Mouse (Mus musculus) Patski (cell line): ENCODE measurements around the gene Mlh1. TPM values are rescaled to one million over a fixed set of nuclear protein-coding genes. Genes with fewer than 3 reads are reported as not detected.

Experiments used
- ATAC-seq: fragments of 100-300 bp; one replicate; pipeline ENCODE4 v1.8.0; 2021
- CTCF ChIA-PET: fragments of 350-600 bp; sonication (Branson Sonifier 250); formaldehyde crosslinking; loops from one replicate; lab custom pipeline; 2022; ENCODE audit warnings: inconsistent platforms; lab: Charles Lee
- POLR2A ChIA-PET: fragments of 350-600 bp; sonication (Branson Sonifier 250); formaldehyde crosslinking; loops from one replicate; lab custom pipeline; 2022; ENCODE audit warnings: antibody characterized with exemption, inconsistent platforms; lab: Charles Lee
- DNase-seq: peaks from one replicate; pipeline ENCODE4 v3.0.0-alpha.2; 2011; ENCODE audit warnings: low read depth, low spot score
- H3K27me3 ChIP-seq: fragments of 371-371 bp; one replicate; pipeline ENCODE4 v1.5.1; 2021
- CTCF ChIP-seq: fragments of 100-300 bp; IDR thresholded peaks from one replicate; pipeline ENCODE4 v1.5.1; 2021
- in situ Hi-C: fragments of 300-500 bp; cut with MboI; formaldehyde crosslinking; loops from 3 replicates; pipeline ENCODE4 v1.11.1; 2018; ENCODE audit warnings: low pct_unique_long_range_greater_than_20kb, mixed read lengths
- polyA plus RNA-seq: library from polyadenylated mRNA; unstranded; gene quantifications from one replicate; pipeline ENCODE4 v1.2.3, GENCODE M21; 2021

Mlh1 gene
- polyA plus RNA-seq, result 17.1 TPM

GRCm38 (mm10) chr9:111271434-111272160 is at the start of gene Mlh1, which contains the start of gene Epm2aip1:
Gene Mlh1, minus strand, starts transcription at chr9:111271791.
Gene Epm2aip1, plus strand, starts transcription at chr9:111271929.
- ChIA-PET POLR2A (no interaction called here), CTCF (no interaction called here)
- no peaks in the 10 kb centered on the region for H3K27me3 ChIP-seq
- in situ Hi-C loops, result no loop called here
- peak; percentile 96 for ATAC-seq
- TF ChIP-seq CTCF, result no peak
- peak; percentile 100 for DNase-seq

- ChIA-PET POLR2A (no interaction called here), CTCF (interaction anchor here (0.6 to 2.3 kb wide), 2 partner anchors 32 to 34 kb away, joined by 3 to 11 read pairs; no protein-coding TSS in a partner anchor)
- no peaks in the 10 kb centered on the region for H3K27me3 ChIP-seq
- ATAC-seq, result no peak
- in situ Hi-C loops, result no loop called here
- DNase-seq, result no peak
- no peak for TF ChIP-seq CTCF
Observed at GRCm38 (mm10) chr9:111320912-111321311, 49.3 kb upstream of the Mlh1 start.

GRCm38 (mm10) chr9:111314219-111314618 is 42.6 kb upstream of the Mlh1 start:
- ATAC-seq, result peak; percentile 22
- H3K27me3 ChIP-seq, result no peaks in the 10 kb centered on the region
- DNase-seq, result no peak
- POLR2A ChIA-PET, result no interaction called here
- TF ChIP-seq CTCF, result peak; percentile 79
- CTCF ChIA-PET, result interaction anchor here (0.9 to 2.3 kb wide), 5 partner anchors 10 to 55 kb away, joined by 3 to 9 read pairs (median 4); no protein-coding TSS in a partner anchor
- in situ Hi-C loops, result no loop called here

GRCm38 (mm10) chr9:111313793-111314192 is 42.2 kb upstream of the Mlh1 start:
- DNase-seq (no peak), ATAC-seq (no peak)
- H3K27me3 ChIP-seq, result no peaks in the 10 kb centered on the region
- ChIA-PET CTCF (interaction anchor here (0.9 to 2.3 kb wide), 5 partner anchors 9 to 55 kb away, joined by 3 to 9 read pairs (median 4); no protein-coding TSS in a partner anchor), POLR2A (no interaction called here)
- TF ChIP-seq CTCF, result no peak
- in situ Hi-C loops, result no loop called here

- CTCF ChIA-PET, result interaction anchor here (1.4 kb wide), 1 partner anchor 24 kb away, joined by 10 read pairs; no protein-coding TSS in a partner anchor
Observed at GRCm38 (mm10) chr9:111313299-111313698, 41.7 kb upstream of the Mlh1 start.

GRCm38 (mm10) chr9:111312442-111313141 is 41.0 kb upstream of the Mlh1 start:
- DNase-seq, result no peak
- H3K27me3 ChIP-seq, result no peaks in the 10 kb centered on the region
- peak; percentile 40 for TF ChIP-seq CTCF
- ChIA-PET CTCF (interaction anchor here (1.4 kb wide), 1 partner anchor 23 kb away, joined by 10 read pairs; no protein-coding TSS in a partner anchor), POLR2A (interaction anchor here (1.1 kb wide), 1 partner anchor 11 kb away, joined by 3 read pairs; no protein-coding TSS in a partner anchor)
- in situ Hi-C loops, result no loop called here
- peak; percentile 65 for ATAC-seq

More at GRCm38 (mm10) chr9:111313299-111313698, 41.7 kb upstream of the Mlh1 start:
- no peak for ATAC-seq
- DNase-seq, result no peak
- no peaks in the 10 kb centered on the region for H3K27me3 ChIP-seq
- POLR2A ChIA-PET, result interaction anchor here (1.1 kb wide), 1 partner anchor 12 kb away, joined by 3 read pairs; no protein-coding TSS in a partner anchor
- no peak for TF ChIP-seq CTCF
- in situ Hi-C loops, result no loop called here

- peak; percentile 18 for ATAC-seq
- no peak for DNase-seq
- TF ChIP-seq CTCF, result no peak
- no peaks in the 10 kb centered on the region for H3K27me3 ChIP-seq
- in situ Hi-C loops, result no loop called here
- CTCF ChIA-PET, result interaction anchor here (1.4 kb wide), 1 partner anchor 22 kb away, joined by 10 read pairs; no protein-coding TSS in a partner anchor
- POLR2A ChIA-PET, result interaction anchor here (1.1 to 1.2 kb wide), 2 partner anchors 11 to 22 kb away, joined by 3 to 5 read pairs; no protein-coding TSS in a partner anchor
Observed at GRCm38 (mm10) chr9:111311843-111312441, 40.4 kb upstream of the Mlh1 start.

GRCm38 (mm10) chr9:111311031-111311842 is 39.6 kb upstream of the Mlh1 start, which contains the start of gene Trank1:
Gene Trank1, plus strand, starts transcription at chr9:111311739.
- ATAC-seq (no peak), DNase-seq (no peak)
- in situ Hi-C loops, result no loop called here
- CTCF ChIA-PET, result interaction anchor here (1.7 to 3.3 kb wide), 2 partner anchors 12 to 21 kb away, joined by 4 to 12 read pairs; no protein-coding TSS in a partner anchor
- TF ChIP-seq CTCF, result peak; percentile 12
- H3K27me3 ChIP-seq, result no peaks in the 10 kb centered on the region
- POLR2A ChIA-PET, result interaction anchor here (1.2 kb wide), 1 partner anchor 22 kb away, joined by 5 read pairs; no protein-coding TSS in a partner anchor

GRCm38 (mm10) chr9:111306142-111306541 is 34.6 kb upstream of the Mlh1 start:
- ATAC-seq (no peak), DNase-seq (no peak)
- POLR2A ChIA-PET, result no interaction called here
- in situ Hi-C loops, result no loop called here
- CTCF ChIA-PET, result interaction anchor here (0.9 to 7.8 kb wide), 4 partner anchors 8 to 29 kb away, joined by 3 to 65 read pairs (median 4); no protein-coding TSS in a partner anchor
- no peak for TF ChIP-seq CTCF
- no peaks in the 10 kb centered on the region for H3K27me3 ChIP-seq
